Mouse (Mus musculus) liver, adult 2 months (tissue): ENCODE results near the gene Chd9.

Experiments used
- CTCF ChIP-seq: fragments of 200-500 bp; IDR thresholded peaks from 2 replicates; pipeline ENCODE4 v1.5.1; 2011; ENCODE audit warnings: low read depth, low read length, control low read depth
- POLR2A ChIP-seq: fragments of 200-500 bp; IDR thresholded peaks from 2 replicates; pipeline ENCODE4 v1.6.1; 2011; ENCODE audit warnings: low read length, control low read depth; ENCODE audit not compliant: insufficient read depth; ENCODE audit errors: extremely low read depth

- no peak for TF ChIP-seq CTCF
- TF ChIP-seq POLR2A: no peak
Measured at GRCm38 (mm10) chr8:90938352-90938930, 110.3 kb downstream of the Chd9 start.
